ENCODE assay signal across 22 mouse cellular contexts in genomic region chr9:62017329-62017728, GRCm38 (mm10). TPM values are rescaled to one million over a fixed set of nuclear protein-coding genes. Genes with fewer than 3 reads are reported as not detected.
DNase-seq lines count a peak whose midpoint lies in the region; ATAC-seq and TF ChIP-seq lines count a peak whose summit lies in the region.
"Had no signal": no experiment of that assay in that cellular context is flagged by ENCODE, and none has a peak within 500 bp of the region (broad histone marks: within the 10 kb centered on the region; RNA-seq: fewer than 3 reads in every experiment).

No protein-coding gene starts in this region.

- H3K27me3 ChIP-seq in intestine, embryonic 15.5 days (replicated peaks) = no peaks in the 10 kb centered on the region
- no peaks in the 10 kb centered on the region for H3K27me3 ChIP-seq in intestine, postnatal 0 days (replicated peaks; ENCODE audit: control insufficient read depth, insufficient read depth, low read length)
- no peaks in the 10 kb centered on the region for H3K27me3 ChIP-seq in stomach, embryonic 14.5 days (ENCODE audit: control insufficient read depth, insufficient read depth, low read length)
- no peaks in the 10 kb centered on the region for H3K27me3 ChIP-seq in midbrain, embryonic 15.5 days (replicated peaks)
- H3K27me3 ChIP-seq: embryonic facial prominence, embryonic 12.5 days; forebrain, embryonic 15.5 days; heart, embryonic 15.5 days; hindbrain, embryonic 13.5 days had no signal

- no peak overlapping the region for H3K4me2 ChIP-seq in intestine, embryonic 15.5 days (replicated peaks)
- H3K4me2 ChIP-seq in intestine, postnatal 0 days (replicated peaks; ENCODE audit: low read depth) = no peak overlapping the region
- H3K4me2 ChIP-seq in stomach, embryonic 14.5 days (replicated peaks; ENCODE audit: low read depth, low read length) = no peak overlapping the region
- no peak overlapping the region for H3K4me2 ChIP-seq in midbrain, embryonic 15.5 days
- H3K4me2 ChIP-seq: embryonic facial prominence, embryonic 12.5 days; forebrain, embryonic 15.5 days; heart, embryonic 11.5 days; heart, embryonic 15.5 days; hindbrain, embryonic 13.5 days had no signal

- DNase-seq in layer of hippocampus, adult 2 months (ENCODE audit: low spot score in 2 of 2) = no peak
- no peak for DNase-seq in layer of hippocampus, postnatal 10 days (ENCODE audit: low spot score in 2 of 2)
- DNase-seq in gastrocnemius, postnatal 10 days = no peak
- DNase-seq: adrenal gland, postnatal 10 days; B cell, adult 2 months; cerebellum, adult 11 months; cerebellum, adult 8-10 months; cerebellum, postnatal 14 days; gastrocnemius, postnatal 14 days; heart, adult 2 months; heart, postnatal 14 days had no signal

- WGBS in intestine, embryonic 15.5 days = 74% methylated on average over 6 of the region's 6 CpGs
- 58% methylated on average over 6 of the region's 6 CpGs for WGBS in intestine, postnatal 0 days
- WGBS in stomach, embryonic 14.5 days = 61% methylated on average over 6 of the region's 6 CpGs
- WGBS in midbrain, embryonic 15.5 days = 83% methylated on average over 6 of the region's 6 CpGs

- no peak overlapping the region for H3K9ac ChIP-seq in intestine, embryonic 15.5 days
- H3K9ac ChIP-seq in intestine, postnatal 0 days (ENCODE audit: low read depth, low read length) = no peak overlapping the region
- H3K9ac ChIP-seq in stomach, embryonic 14.5 days (replicated peaks; ENCODE audit: low read depth, low read length) = no peak overlapping the region
- H3K9ac ChIP-seq in midbrain, embryonic 15.5 days = no peak overlapping the region
- H3K9ac ChIP-seq: embryonic facial prominence, embryonic 12.5 days; forebrain, embryonic 15.5 days; heart, embryonic 15.5 days; hindbrain, embryonic 13.5 days had no signal

- no peaks in the 10 kb centered on the region for H3K9me3 ChIP-seq in intestine, embryonic 15.5 days
- H3K9me3 ChIP-seq in intestine, postnatal 0 days (ENCODE audit: control insufficient read depth) = no peaks in the 10 kb centered on the region
- no peaks in the 10 kb centered on the region for H3K9me3 ChIP-seq in stomach, embryonic 14.5 days (ENCODE audit: control insufficient read depth, low read depth, low read length)
- H3K9me3 ChIP-seq in midbrain, embryonic 15.5 days = no peaks in the 10 kb centered on the region
- H3K9me3 ChIP-seq: embryonic facial prominence, embryonic 12.5 days; forebrain, embryonic 15.5 days; G1E; heart, embryonic 15.5 days; hindbrain, embryonic 13.5 days had no signal

- peak; percentile 33; the same call in 1 of the 2 replicates for ATAC-seq in intestine, embryonic 15.5 days
- ATAC-seq in intestine, postnatal 0 days = no peak
- ATAC-seq in stomach, embryonic 14.5 days (ENCODE audit: insufficient number of reproducible peaks, insufficient read depth, low FRiP score, low read depth) = peak; percentile 62
- no peak for ATAC-seq in midbrain, embryonic 15.5 days (replicated peaks)
- ATAC-seq: CD4-positive, CD25-positive, alpha-beta regulatory T cell, adult 4 months; forebrain, embryonic 15.5 days had no signal

- H3K36me3 ChIP-seq in intestine, embryonic 15.5 days = no peaks in the 10 kb centered on the region
- no peaks in the 10 kb centered on the region for H3K36me3 ChIP-seq in intestine, postnatal 0 days (ENCODE audit: control insufficient read depth, insufficient read depth)
- no peaks in the 10 kb centered on the region for H3K36me3 ChIP-seq in stomach, embryonic 14.5 days (ENCODE audit: control insufficient read depth, insufficient read depth, low read length)
- H3K36me3 ChIP-seq in midbrain, embryonic 15.5 days (replicated peaks) = no peaks in the 10 kb centered on the region
- H3K36me3 ChIP-seq: embryonic facial prominence, embryonic 12.5 days; forebrain, embryonic 15.5 days; G1E; heart, embryonic 15.5 days; hindbrain, embryonic 13.5 days had no signal

- no peak for TF ChIP-seq CTCF in intestine, postnatal 0 days (IDR thresholded peaks at IDR 0.05; ENCODE audit: low read depth)
- TF ChIP-seq CTCF in layer of hippocampus, adult 2 months (conservative IDR thresholded peaks at IDR 0.05) = no peak

- H3K27ac ChIP-seq in intestine, embryonic 15.5 days = no peak overlapping the region
- H3K27ac ChIP-seq in intestine, postnatal 0 days (ENCODE audit: low read depth, low read length) = no peak overlapping the region
- H3K27ac ChIP-seq in layer of hippocampus, adult 2 months = peak overlapping the region; percentile 51; the same call in 1 of the 2 replicates
- peak overlapping the region; percentile 44; the same call in 1 of the 2 replicates for H3K27ac ChIP-seq in stomach, embryonic 14.5 days (ENCODE audit: low read length)
- no peak overlapping the region for H3K27ac ChIP-seq in midbrain, embryonic 15.5 days
- H3K27ac ChIP-seq: embryonic facial prominence, embryonic 12.5 days; forebrain, embryonic 15.5 days; heart, adult 2 months; heart, embryonic 15.5 days; hindbrain, embryonic 13.5 days had no signal

- no peak overlapping the region for H3K4me3 ChIP-seq in intestine, embryonic 15.5 days (replicated peaks)
- H3K4me3 ChIP-seq in intestine, postnatal 0 days (ENCODE audit: low read depth, low read length) = no peak overlapping the region
- H3K4me3 ChIP-seq in layer of hippocampus, adult 2 months = no peak overlapping the region
- no peak overlapping the region for H3K4me3 ChIP-seq in stomach, embryonic 14.5 days (ENCODE audit: low read depth, low read length)
- H3K4me3 ChIP-seq in midbrain, embryonic 15.5 days = no peak overlapping the region
- H3K4me3 ChIP-seq: embryonic facial prominence, embryonic 12.5 days; forebrain, embryonic 15.5 days; heart, adult 2 months; heart, embryonic 15.5 days; hindbrain, embryonic 13.5 days had no signal

- H3K4me1 ChIP-seq in intestine, embryonic 15.5 days (replicated peaks) = peaks cover 7% of the 10 kb centered on the region; the same call in 1 of the 2 replicates
- no peaks in the 10 kb centered on the region for H3K4me1 ChIP-seq in intestine, postnatal 0 days (replicated peaks; ENCODE audit: control insufficient read depth, insufficient read depth, low read length)
- H3K4me1 ChIP-seq in stomach, embryonic 14.5 days (ENCODE audit: control insufficient read depth, insufficient read depth, low read length) = peaks cover 6% of the 10 kb centered on the region; the same call in 1 of the 2 replicates
- no peaks in the 10 kb centered on the region for H3K4me1 ChIP-seq in midbrain, embryonic 15.5 days
- H3K4me1 ChIP-seq: embryonic facial prominence, embryonic 12.5 days; forebrain, embryonic 15.5 days; heart, embryonic 15.5 days; hindbrain, embryonic 13.5 days had no signal

RNA-seq across cellular contexts. Expression of gene Paqr5, which starts 9.3 kb away (rescaled TPM):
- 7.6 and 9.6 TPM in 2 replicates for polyA plus RNA-seq in intestine, embryonic 15.5 days (2015; fragmentation: Nextera tagmentation; extraction: Ambion mirVana)
- 2.1 and 5.1 TPM in 2 replicates for polyA plus RNA-seq in intestine, postnatal 0 days (2015; fragmentation: Nextera tagmentation; extraction: Ambion mirVana)
- total RNA-seq in layer of hippocampus, adult 2 months (2021) = 1 to 10 TPM; 3.9 to 6.3 TPM
- total RNA-seq in layer of hippocampus, postnatal 10 days (2021) = 1 to 10 TPM in 1 of 2 experiments, under 1 TPM in 1; 0.94 to 1.1 TPM
- polyA plus RNA-seq in stomach, embryonic 14.5 days (2014; fragmentation: Nextera tagmentation; extraction: Ambion mirVana) = 18.7 and 20.5 TPM in 2 replicates
- 0.37 and 0.61 TPM in 2 replicates for polyA plus RNA-seq in midbrain, embryonic 15.5 days (2015; fragmentation: Nextera tagmentation; extraction: Ambion mirVana)
- total RNA-seq in gastrocnemius, postnatal 10 days (2021) = under 1 TPM in 1 of 2 experiments, not detected in 1; 0.14 TPM
- total RNA-seq: heart, adult 2 months; heart, postnatal 14 days had no signal
- polyA plus RNA-seq: G1E had no signal

Comparison
In these comparisons a context has a peak if more than half of its experiments do, and no peak if none do; other contexts are left out.
1. ATAC-seq: peak in intestine, embryonic 15.5 days (single experiment) and stomach, embryonic 14.5 days (single experiment); none in intestine, postnatal 0 days (single experiment) and midbrain, embryonic 15.5 days (single experiment).
2. H3K27ac ChIP-seq: peak in layer of hippocampus, adult 2 months (single experiment) and stomach, embryonic 14.5 days (single experiment); none in intestine, embryonic 15.5 days (single experiment), intestine, postnatal 0 days (single experiment) and midbrain, embryonic 15.5 days (single experiment).